In genomic region chr13:109901811-109902210, GRCm38 (mm10) we compare ENCODE assay signal across 8 mouse cellular contexts.
DNase-seq lines count a peak whose midpoint lies in the region; ATAC-seq and TF ChIP-seq lines count a peak whose summit lies in the region.

No protein-coding gene starts in this region.

- WGBS in heart, adult 2 months = 46% methylated on average over 5 of the region's 5 CpGs
- WGBS in neural tube, embryonic 11.5 days = 65% methylated on average over 5 of the region's 5 CpGs
- WGBS in liver, embryonic 14.5 days (ENCODE audit: insufficient replicate concordance) = 59% methylated on average over 5 of the region's 5 CpGs

- TF ChIP-seq CTCF in heart, adult 2 months (IDR thresholded peaks at IDR 0.05) = no peak
- no peak for TF ChIP-seq CTCF in liver, embryonic 14.5 days (IDR thresholded peaks at IDR 0.05; ENCODE audit: low read depth)

- H3K9me3 ChIP-seq in neural tube, embryonic 11.5 days (ENCODE audit: control insufficient read depth, low read length) = no peaks in the 10 kb centered on the region
- no peaks in the 10 kb centered on the region for H3K9me3 ChIP-seq in liver, embryonic 14.5 days (ENCODE audit: control insufficient read depth, low read length)

- TF ChIP-seq POLR2A in heart, adult 2 months (IDR thresholded peaks at IDR 0.05; ENCODE audit: insufficient read depth, low read depth, low read length) = no peak

- DNase-seq in heart, adult 2 months = peak in 1 of 2 experiments; percentile 29
- DNase-seq in heart, adult 8-10 months (ENCODE audit: low spot score) = no peak
- no peak for DNase-seq in neural tube, embryonic 11.5 days (ENCODE audit: low spot score)
- no peak for DNase-seq in neural tube, embryonic 10.5 days (ENCODE audit: extremely low spot score, low spot score)
- DNase-seq in liver, embryonic 14.5 days (ENCODE audit: low read depth in 3 of 3, low spot score in 3 of 3) = no peak
- no peak for DNase-seq in frontal cortex, postnatal 36 days (ENCODE audit: low spot score in 2 of 2)
- no peak for DNase-seq in spleen, postnatal 36 days (ENCODE audit: low spot score in 2 of 2)

- H3K27ac ChIP-seq in heart, adult 2 months = peak overlapping the region; percentile 26
- H3K27ac ChIP-seq in neural tube, embryonic 11.5 days (ENCODE audit: low read depth, low read length) = no peak overlapping the region
- no peak overlapping the region for H3K27ac ChIP-seq in liver, embryonic 14.5 days

- no peaks in the 10 kb centered on the region; the same call in 1 of the 2 replicates for H3K79me2 ChIP-seq in heart, adult 2 months (replicated peaks; ENCODE audit: control insufficient read depth, insufficient read depth, low read length)

- H3K27me3 ChIP-seq in heart, adult 2 months (ENCODE audit: control insufficient read depth, insufficient read depth, low read length) = no peaks in the 10 kb centered on the region
- H3K27me3 ChIP-seq in neural tube, embryonic 11.5 days (ENCODE audit: control insufficient read depth, insufficient read depth, low read length) = no peaks in the 10 kb centered on the region
- H3K27me3 ChIP-seq in liver, embryonic 14.5 days (ENCODE audit: control insufficient read depth, insufficient read depth, low read length) = peaks cover 11% of the 10 kb centered on the region

- peaks cover 2% of the 10 kb centered on the region; the same call in 1 of the 2 replicates for H3K4me1 ChIP-seq in heart, adult 2 months (ENCODE audit: control insufficient read depth, insufficient read depth, low read length)
- H3K4me1 ChIP-seq in neural tube, embryonic 11.5 days (ENCODE audit: control insufficient read depth, insufficient read depth, low read length) = peaks cover 5% of the 10 kb centered on the region; the same call in 1 of the 2 replicates
- H3K4me1 ChIP-seq in liver, embryonic 14.5 days (replicated peaks; ENCODE audit: control insufficient read depth in 2 of 2, insufficient read depth in 2 of 2, low read length in 1 of 2) = peaks cover 0 to 11% of the 10 kb centered on the region in 2 experiments; a peak in 2 of 4 replicates

- intact Hi-C loops in heart, adult 2 months (cut with DNase I) = no loop called here

- ATAC-seq in neural tube, embryonic 11.5 days (ENCODE audit: insufficient read depth, low FRiP score, low TSS enrichment) = no peak
- no peak for ATAC-seq in liver, embryonic 14.5 days (ENCODE audit: insufficient read depth)
- no peak for ATAC-seq in CD4-positive, CD25-positive, alpha-beta regulatory T cell, adult 4 months

- no peaks in the 10 kb centered on the region for H3K36me3 ChIP-seq in heart, adult 2 months (ENCODE audit: control insufficient read depth, insufficient read depth, low read length)
- no peaks in the 10 kb centered on the region for H3K36me3 ChIP-seq in neural tube, embryonic 11.5 days (ENCODE audit: control insufficient read depth, insufficient read depth, low read length)
- H3K36me3 ChIP-seq in liver, embryonic 14.5 days (replicated peaks; ENCODE audit: control insufficient read depth, insufficient read depth, low read depth) = no peaks in the 10 kb centered on the region

- no peak overlapping the region for H3K9ac ChIP-seq in heart, adult 2 months (ENCODE audit: low read depth, low read length)
- H3K9ac ChIP-seq in neural tube, embryonic 11.5 days (ENCODE audit: low read length) = no peak overlapping the region
- no peak overlapping the region for H3K9ac ChIP-seq in liver, embryonic 14.5 days (replicated peaks)

- no peak for TF ChIP-seq EP300 in heart, adult 2 months (IDR thresholded peaks at IDR 0.05; ENCODE audit: insufficient read depth, low read depth, low read length)
- no peak for TF ChIP-seq EP300 in liver, embryonic 14.5 days (IDR thresholded peaks at IDR 0.05; ENCODE audit: low read depth)

- peak overlapping the region; percentile 75; the same call in 1 of the 2 replicates for H3K4me2 ChIP-seq in neural tube, embryonic 11.5 days (ENCODE audit: low read depth)
- H3K4me2 ChIP-seq in liver, embryonic 14.5 days (ENCODE audit: low read depth) = peak overlapping the region; percentile 77

- H3K4me3 ChIP-seq in heart, adult 2 months = no peak overlapping the region; the same call in 1 of the 2 replicates
- H3K4me3 ChIP-seq in neural tube, embryonic 11.5 days (ENCODE audit: low read depth, low read length) = no peak overlapping the region
- H3K4me3 ChIP-seq in liver, embryonic 14.5 days (ENCODE audit: insufficient read depth in 1 of 2, low read depth in 2 of 2, low read length in 2 of 2) = no peak overlapping the region; a peak in 1 of 4 replicates
